Mouse (Mus musculus): ENCODE results near the gene Cd47. TPM values are rescaled to one million over a fixed set of nuclear protein-coding genes. Genes with fewer than 3 reads are reported as not detected.

Cd47 gene
- total and polyA plus RNA-seq, 2 experiments from 2014 or later = 38.9 to 235 TPM

DNA sequence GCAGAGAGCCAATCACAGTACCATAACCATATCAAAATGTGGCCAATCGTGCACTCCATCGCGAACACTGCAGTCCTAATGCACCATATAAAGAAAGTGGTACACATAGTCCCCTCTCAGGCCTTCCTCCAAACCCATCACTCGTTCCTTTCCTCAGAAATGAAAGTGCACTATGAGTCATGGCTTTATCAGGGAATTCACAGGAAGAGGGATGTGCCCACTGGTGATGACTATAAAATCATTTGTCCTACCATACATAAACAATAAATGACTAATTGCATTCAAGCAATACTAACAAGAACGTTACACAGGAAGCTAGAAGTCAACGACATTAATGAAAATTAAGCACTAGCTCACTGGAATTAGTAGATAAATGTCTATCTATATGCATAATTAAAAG lies 121.3 kb downstream of the Cd47 start:
- 84% methylated on average over 6 of the region's 6 CpGs for WGBS
- Histone ChIP-seq H3K27me3 (ENCODE audit: insufficient read depth, low read length) (no peaks in the 10 kb centered on the region), H3K4me2 (ENCODE audit: low read depth, low read length) (no peak overlapping the region), H3K9me3 (ENCODE audit: low read length) (no peaks in the 10 kb centered on the region), H3K4me3 (ENCODE audit: low read length) (no peak overlapping the region), H3K9ac (replicated peaks; ENCODE audit: low read length) (no peak overlapping the region), H3K27ac (no peak overlapping the region), H3K36me3 (ENCODE audit: insufficient read depth, low read length) (no peaks in the 10 kb centered on the region), H3K4me1 (ENCODE audit: insufficient read depth, low read length) (no peaks in the 10 kb centered on the region)
- ATAC-seq (no peak), DNase-seq (ENCODE audit: low spot score) (no peak)
- no peak for TF ChIP-seq CTCF (IDR thresholded peaks at IDR 0.05; ENCODE audit: low read depth)

DNA sequence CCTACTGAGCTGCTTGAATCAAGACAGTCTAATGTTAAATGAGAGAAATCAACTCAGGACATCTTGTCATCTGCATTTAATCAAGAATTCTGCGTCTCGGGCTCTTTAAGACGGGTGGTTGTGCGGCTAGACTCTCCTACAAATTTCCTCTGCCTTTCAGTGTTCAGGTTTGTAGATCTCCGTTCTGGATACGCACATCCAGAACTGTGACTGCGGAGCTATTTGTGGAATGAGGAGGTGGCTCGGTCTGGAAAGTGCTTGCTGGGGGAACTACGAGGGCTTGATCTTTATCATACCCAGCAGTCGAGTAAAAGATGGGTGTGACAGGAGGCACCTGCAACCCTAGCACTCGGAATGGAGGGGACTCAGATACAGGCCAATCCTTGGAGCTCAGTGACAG lies 121.8 kb downstream of the Cd47 start:
- Histone ChIP-seq H3K27me3 (ENCODE audit: insufficient read depth, low read length) (no peaks in the 10 kb centered on the region), H3K4me2 (ENCODE audit: low read depth, low read length) (no peak overlapping the region), H3K4me1 (ENCODE audit: insufficient read depth, low read length) (no peaks in the 10 kb centered on the region), H3K9me3 (ENCODE audit: low read length) (no peaks in the 10 kb centered on the region), H3K4me3 (ENCODE audit: low read length) (no peak overlapping the region), H3K27ac (no peak overlapping the region), H3K9ac (replicated peaks; ENCODE audit: low read length) (no peak overlapping the region), H3K36me3 (ENCODE audit: insufficient read depth, low read length) (no peaks in the 10 kb centered on the region)
- no peak for TF ChIP-seq CTCF (IDR thresholded peaks at IDR 0.05; ENCODE audit: low read depth)
- WGBS = 88% methylated on average over 11 of the region's 11 CpGs
- no peak for ATAC-seq
- DNase-seq (ENCODE audit: low spot score) = no peak

DNA sequence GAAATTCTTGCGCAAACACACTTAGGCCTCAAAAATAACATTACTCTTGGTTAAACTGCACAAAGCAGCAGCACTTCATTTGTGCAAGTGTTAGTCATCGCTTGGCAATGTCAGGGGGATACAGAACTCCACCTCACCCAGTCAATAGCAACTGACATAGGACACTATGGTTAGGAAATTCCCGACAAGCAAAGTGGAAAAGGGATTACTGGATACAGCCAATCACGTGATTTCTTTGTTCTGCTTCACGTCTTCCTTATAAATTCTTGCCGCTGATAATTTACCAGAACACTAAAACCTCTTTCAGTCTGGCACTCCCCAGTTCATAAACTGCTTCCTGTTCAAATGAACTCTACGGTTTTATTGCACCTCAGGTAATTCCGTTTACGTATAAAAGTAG lies 123.4 kb downstream of the Cd47 start:
- DNase-seq (ENCODE audit: low spot score) = no peak

DNA sequence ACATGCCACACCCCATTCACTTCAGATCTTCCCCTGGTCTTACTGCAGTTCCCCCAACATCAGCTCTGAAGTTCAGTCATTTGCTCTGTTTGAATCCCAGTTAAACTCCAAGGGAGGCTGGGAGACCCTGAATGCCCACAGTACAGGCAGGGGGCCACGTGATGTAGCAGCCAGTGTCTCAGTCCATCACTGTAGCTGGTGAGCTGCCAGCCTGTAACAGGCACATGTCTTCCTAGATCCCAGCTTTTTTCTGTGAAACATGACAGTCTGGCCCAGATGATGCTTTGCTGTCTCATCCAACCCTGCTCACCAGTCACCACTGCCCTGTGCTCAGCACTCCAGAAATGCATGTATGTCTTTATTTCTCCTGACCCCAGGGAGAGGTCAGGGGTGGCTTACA lies 124.6 kb downstream of the Cd47 start:
- H3K36me3 ChIP-seq (ENCODE audit: insufficient read depth, low read length) = no peaks in the 10 kb centered on the region
- no peak for TF ChIP-seq CTCF (IDR thresholded peaks at IDR 0.05; ENCODE audit: low read depth)
- H3K9me3 ChIP-seq (ENCODE audit: low read length) = no peaks in the 10 kb centered on the region
- H3K27me3 ChIP-seq (ENCODE audit: insufficient read depth, low read length) = no peaks in the 10 kb centered on the region
- no peak overlapping the region for H3K4me3 ChIP-seq (ENCODE audit: low read length)
- H3K9ac ChIP-seq (replicated peaks; ENCODE audit: low read length) = no peak overlapping the region
- no peaks in the 10 kb centered on the region for H3K4me1 ChIP-seq (ENCODE audit: insufficient read depth, low read length)
- no peak overlapping the region for H3K4me2 ChIP-seq (ENCODE audit: low read depth, low read length)
- WGBS = 45% methylated on average over 1 of the region's 1 CpGs
- H3K27ac ChIP-seq = no peak overlapping the region
- DNase-seq (ENCODE audit: low spot score) (peak; percentile 29), ATAC-seq (peak; percentile 49; the same call in 1 of the 2 replicates)

More for the DNA sequence above, 123.4 kb downstream of the Cd47 start:
- no peaks in the 10 kb centered on the region for H3K9me3 ChIP-seq (ENCODE audit: low read length)
- ATAC-seq = no peak
- no peak for TF ChIP-seq CTCF (IDR thresholded peaks at IDR 0.05; ENCODE audit: low read depth)
- no peak overlapping the region for H3K27ac ChIP-seq
- H3K4me2 ChIP-seq (ENCODE audit: low read depth, low read length) = no peak overlapping the region
- no peaks in the 10 kb centered on the region for H3K36me3 ChIP-seq (ENCODE audit: insufficient read depth, low read length)
- H3K9ac ChIP-seq (replicated peaks; ENCODE audit: low read length) = no peak overlapping the region
- WGBS = 77% methylated on average over 9 of the region's 9 CpGs
- H3K27me3 ChIP-seq (ENCODE audit: insufficient read depth, low read length) = no peaks in the 10 kb centered on the region
- no peaks in the 10 kb centered on the region for H3K4me1 ChIP-seq (ENCODE audit: insufficient read depth, low read length)
- no peak overlapping the region for H3K4me3 ChIP-seq (ENCODE audit: low read length)

DNA sequence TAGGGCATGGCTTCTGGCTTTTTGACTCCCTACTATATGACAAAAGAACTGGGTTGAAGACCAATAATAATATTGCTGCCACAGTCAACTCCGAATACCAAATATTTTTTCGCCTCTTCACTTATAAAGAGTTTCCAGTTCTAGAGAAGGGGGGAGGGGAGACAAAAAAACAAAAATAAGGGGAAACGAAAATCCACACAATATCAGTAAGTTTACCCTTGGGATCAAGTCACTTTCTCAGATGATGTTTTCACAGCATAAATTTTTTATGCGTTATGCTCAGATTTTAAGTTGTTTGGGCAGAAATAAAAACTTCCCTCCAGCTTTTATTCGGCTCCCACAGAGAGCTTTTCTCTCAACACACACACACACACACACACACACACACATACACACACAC lies 132.9 kb downstream of the Cd47 start:
- no peaks in the 10 kb centered on the region for H3K9me3 ChIP-seq (ENCODE audit: low read length)
- no peak overlapping the region for H3K9ac ChIP-seq (replicated peaks; ENCODE audit: low read length)
- 71% methylated on average over 5 of the region's 5 CpGs for WGBS
- DNase-seq (ENCODE audit: low spot score) (no peak), ATAC-seq (no peak)
- no peaks in the 10 kb centered on the region for H3K36me3 ChIP-seq (ENCODE audit: insufficient read depth, low read length)
- no peaks in the 10 kb centered on the region for H3K27me3 ChIP-seq (ENCODE audit: insufficient read depth, low read length)
- no peak overlapping the region for H3K27ac ChIP-seq
- TF ChIP-seq CTCF (IDR thresholded peaks at IDR 0.05; ENCODE audit: low read depth) = no peak
- no peak overlapping the region for H3K4me2 ChIP-seq (ENCODE audit: low read depth, low read length)
- H3K4me1 ChIP-seq (ENCODE audit: insufficient read depth, low read length) = peaks cover 4% of the 10 kb centered on the region
- no peak overlapping the region for H3K4me3 ChIP-seq (ENCODE audit: low read length)

DNA sequence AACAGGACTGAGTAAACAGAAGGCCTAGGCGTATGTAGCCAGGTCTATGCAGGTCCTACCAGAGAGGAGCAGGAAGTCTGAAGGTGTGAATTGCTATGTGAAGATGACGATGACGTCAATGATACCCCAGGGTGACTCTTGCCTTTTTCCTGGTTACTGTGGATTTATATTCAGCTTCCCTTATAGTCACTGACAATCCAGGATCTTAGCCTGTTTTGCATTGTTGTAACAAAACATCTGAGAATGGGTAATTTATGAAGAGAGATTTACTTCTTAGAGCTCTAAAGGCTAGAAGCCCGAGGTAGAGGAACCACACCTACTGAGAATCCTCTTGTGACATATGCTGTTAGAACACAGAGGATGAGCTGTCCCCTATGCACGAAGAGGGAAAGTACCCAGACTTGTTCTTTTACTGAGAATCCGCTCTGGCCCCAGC lies 135.7 kb downstream of the Cd47 start:
- ATAC-seq (no peak), DNase-seq (ENCODE audit: low spot score) (no peak)
- Histone ChIP-seq H3K27me3 (ENCODE audit: insufficient read depth, low read length) (no peaks in the 10 kb centered on the region), H3K9me3 (ENCODE audit: low read length) (no peaks in the 10 kb centered on the region), H3K4me2 (ENCODE audit: low read depth, low read length) (no peak overlapping the region), H3K36me3 (ENCODE audit: insufficient read depth, low read length) (no peaks in the 10 kb centered on the region), H3K4me3 (ENCODE audit: low read length) (no peak overlapping the region), H3K27ac (no peak overlapping the region), H3K4me1 (ENCODE audit: insufficient read depth, low read length) (peaks cover 4% of the 10 kb centered on the region), H3K9ac (replicated peaks; ENCODE audit: low read length) (no peak overlapping the region)
- no peak for TF ChIP-seq CTCF (IDR thresholded peaks at IDR 0.05; ENCODE audit: low read depth)
- 86% methylated on average over 6 of the region's 6 CpGs for WGBS

DNA sequence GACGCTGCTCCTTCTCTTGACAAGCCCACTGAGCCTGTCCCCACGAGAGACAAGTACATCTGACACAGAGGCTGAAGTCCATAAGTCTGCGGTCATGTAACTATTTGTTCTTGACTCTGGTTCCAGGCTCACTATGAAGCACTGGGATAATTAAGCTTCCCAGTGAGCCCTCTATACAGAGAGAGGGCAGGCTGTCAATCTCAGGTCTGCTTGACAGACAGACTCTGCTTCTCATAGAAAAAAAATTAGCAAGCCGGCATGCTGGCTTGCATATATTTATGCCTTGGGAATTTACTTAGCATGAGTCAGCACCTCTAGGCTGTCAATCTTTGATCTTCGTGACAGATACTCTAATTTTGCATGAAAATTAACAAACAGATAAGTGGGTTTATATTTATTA lies 136.5 kb downstream of the Cd47 start:
- no peak for TF ChIP-seq CTCF (IDR thresholded peaks at IDR 0.05; ENCODE audit: low read depth)
- H3K4me3 ChIP-seq (ENCODE audit: low read length) = no peak overlapping the region
- H3K4me2 ChIP-seq (ENCODE audit: low read depth, low read length) = no peak overlapping the region
- H3K27ac ChIP-seq = no peak overlapping the region
- no peaks in the 10 kb centered on the region for H3K36me3 ChIP-seq (ENCODE audit: insufficient read depth, low read length)
- no peaks in the 10 kb centered on the region for H3K9me3 ChIP-seq (ENCODE audit: low read length)
- H3K9ac ChIP-seq (replicated peaks; ENCODE audit: low read length) = no peak overlapping the region
- H3K4me1 ChIP-seq (ENCODE audit: insufficient read depth, low read length) = peaks cover 4% of the 10 kb centered on the region
- 31% methylated on average over 5 of the region's 5 CpGs for WGBS
- DNase-seq (ENCODE audit: low spot score) (no peak), ATAC-seq (0 out of 2 replicates have a peak, but pooled peaks have one; percentile 32)
- H3K27me3 ChIP-seq (ENCODE audit: insufficient read depth, low read length) = no peaks in the 10 kb centered on the region

Data from hindbrain, postnatal 0 days (tissue).